Comparison of ENCODE assay signal across 8 mouse cellular contexts in genomic region chr6:137734460-137734845, GRCm38 (mm10). TPM values are rescaled to one million over a fixed set of nuclear protein-coding genes. Genes with fewer than 3 reads are reported as not detected.
A peak's percentile ranks its signal among the peaks of the same experiment; 100 is the strongest.
DNase-seq lines count a peak whose midpoint lies in the region; ATAC-seq and TF ChIP-seq lines count a peak whose summit lies in the region.

No protein-coding gene starts in this region.

- no peak for TF ChIP-seq CTCF in lung, adult 2 months (IDR thresholded peaks at IDR 0.05; ENCODE audit: insufficient read depth, low read length)
- TF ChIP-seq CTCF in hindbrain, postnatal 0 days (IDR thresholded peaks at IDR 0.05; ENCODE audit: low read depth): no peak

- H3K9ac ChIP-seq in embryonic facial prominence, embryonic 12.5 days: peak overlapping the region; percentile 38
- H3K9ac ChIP-seq in hindbrain, postnatal 0 days (replicated peaks; ENCODE audit: low read length): peak overlapping the region; percentile 94

- H3K27ac ChIP-seq in embryonic facial prominence, embryonic 12.5 days: no peak overlapping the region
- peak overlapping the region; percentile 87; the same call in 1 of the 2 replicates for H3K27ac ChIP-seq in hindbrain, postnatal 0 days

- H3K36me3 ChIP-seq in embryonic facial prominence, embryonic 12.5 days: peaks cover 9% of the 10 kb centered on the region; the same call in 1 of the 2 replicates
- peaks cover 3% of the 10 kb centered on the region; the same call in 1 of the 2 replicates for H3K36me3 ChIP-seq in hindbrain, postnatal 0 days (ENCODE audit: insufficient read depth, low read length)

- H3K4me2 ChIP-seq in embryonic facial prominence, embryonic 12.5 days (replicated peaks): peak overlapping the region; percentile 83
- H3K4me2 ChIP-seq in hindbrain, postnatal 0 days (ENCODE audit: low read depth, low read length): peak overlapping the region; percentile 65

- peak; percentile 22; the same call in 1 of the 2 replicates for ATAC-seq in embryonic facial prominence, embryonic 12.5 days (ENCODE audit: insufficient number of reproducible peaks, insufficient read depth, low FRiP score, low TSS enrichment)
- no peak; the same call in 1 of the 2 replicates for ATAC-seq in hindbrain, postnatal 0 days
- peak; percentile 56 for ATAC-seq in megakaryocyte progenitor cell, adult 5-6 weeks (replicated peaks; ENCODE audit: poor library complexity)

- WGBS in lung, adult 2 months: 2% methylated on average over 7 of the region's 7 CpGs
- WGBS in embryonic facial prominence, embryonic 12.5 days: 8% methylated on average over 7 of the region's 7 CpGs
- 5% methylated on average over 7 of the region's 7 CpGs for WGBS in hindbrain, postnatal 0 days

- peak overlapping the region; percentile 62 for H3K4me3 ChIP-seq in lung, adult 2 months (replicated peaks; ENCODE audit: extremely low read depth, low read depth, low read length)
- H3K4me3 ChIP-seq in embryonic facial prominence, embryonic 12.5 days: peak overlapping the region; percentile 94
- H3K4me3 ChIP-seq in hindbrain, postnatal 0 days (ENCODE audit: low read length): peak overlapping the region; percentile 95

- H3K4me1 ChIP-seq in lung, adult 2 months (ENCODE audit: control insufficient read depth, insufficient read depth, low read length): peaks cover 7% of the 10 kb centered on the region; the same call in 1 of the 2 replicates
- peaks cover 9% of the 10 kb centered on the region for H3K4me1 ChIP-seq in embryonic facial prominence, embryonic 12.5 days
- peaks cover 13% of the 10 kb centered on the region for H3K4me1 ChIP-seq in hindbrain, postnatal 0 days (ENCODE audit: insufficient read depth, low read length)

- peak; percentile 23 for DNase-seq in lung, adult 2 months
- DNase-seq in lung, postnatal 4 days: no peak
- no peak for DNase-seq in hindbrain, postnatal 0 days (ENCODE audit: low spot score)
- no peak for DNase-seq in right cerebral cortex, postnatal 10 days (ENCODE audit: low spot score in 2 of 2)
- DNase-seq in MN1 (ENCODE audit: low spot score): no peak
- no peak for DNase-seq in adrenal gland, postnatal 14 days

- no peak for TF ChIP-seq POLR2A in lung, adult 2 months (IDR thresholded peaks at IDR 0.05; ENCODE audit: borderline replicate concordance, extremely low read depth, low read depth, low read length)

- no peaks in the 10 kb centered on the region for H3K9me3 ChIP-seq in embryonic facial prominence, embryonic 12.5 days
- H3K9me3 ChIP-seq in hindbrain, postnatal 0 days (ENCODE audit: low read length): no peaks in the 10 kb centered on the region

- no peaks in the 10 kb centered on the region; the same call in 1 of the 2 replicates for H3K27me3 ChIP-seq in embryonic facial prominence, embryonic 12.5 days
- H3K27me3 ChIP-seq in hindbrain, postnatal 0 days (ENCODE audit: insufficient read depth, low read length): no peaks in the 10 kb centered on the region

RNA-seq across cellular contexts. Expression of gene Strap, which starts 0.4 kb away (rescaled TPM):
- polyA plus RNA-seq in lung, adult 2 months (2012; rRNA removed): 28.3 and 33.2 TPM in 2 replicates
- polyA plus RNA-seq in embryonic facial prominence, embryonic 12.5 days (2016; fragmentation: Nextera tagmentation; extraction: Ambion mirVana): 196 and 200 TPM in 2 replicates
- 79.0 and 86.6 TPM in 2 replicates for total RNA-seq in hindbrain, postnatal 0 days (2014; rRNA removed)
- polyA plus RNA-seq in hindbrain, postnatal 0 days (2015; fragmentation: Nextera tagmentation; extraction: Ambion mirVana): 168 TPM in 2 replicates
- total RNA-seq in megakaryocyte progenitor cell, adult 5-6 weeks (2015): 191 and 204 TPM in 2 replicates
- total RNA-seq in megakaryocyte progenitor cell, adult 5-6 weeks (2017): 168 and 172 TPM in 2 replicates
- 111 and 113 TPM in 2 replicates for total RNA-seq in adrenal gland, postnatal 14 days (2021)

RNA-seq across cellular contexts. Expression of gene Dera, which starts 19.9 kb away (rescaled TPM):
- 5.2 and 6.9 TPM in 2 replicates for polyA plus RNA-seq in lung, adult 2 months (2012; rRNA removed)
- 50.0 and 50.2 TPM in 2 replicates for polyA plus RNA-seq in embryonic facial prominence, embryonic 12.5 days (2016; fragmentation: Nextera tagmentation; extraction: Ambion mirVana)
- 9.1 and 12.1 TPM in 2 replicates for total RNA-seq in hindbrain, postnatal 0 days (2014; rRNA removed)
- polyA plus RNA-seq in hindbrain, postnatal 0 days (2015; fragmentation: Nextera tagmentation; extraction: Ambion mirVana): 17.9 and 19.4 TPM in 2 replicates
- 55.1 and 55.4 TPM in 2 replicates for total RNA-seq in megakaryocyte progenitor cell, adult 5-6 weeks (2015)
- 58.5 and 71.7 TPM in 2 replicates for total RNA-seq in megakaryocyte progenitor cell, adult 5-6 weeks (2017)
- 26.4 and 28.9 TPM in 2 replicates for total RNA-seq in adrenal gland, postnatal 14 days (2021)
